Mouse (Mus musculus) embryonic facial prominence, embryonic 14.5 days (tissue): ENCODE results near the gene Rtkn2. TPM values are rescaled to one million over a fixed set of nuclear protein-coding genes. Genes with fewer than 3 reads are reported as not detected.

ENCODE experiments used
- ATAC-seq: fragments of 200-750 bp; cut with Nextera tagmentation; 2 replicates; pipeline ENCODE4 v1.8.0; 2017; ENCODE audit warnings: low read depth, moderate number of reproducible peaks, moderate TSS enrichment
- DNase-seq: peaks from one replicate; pipeline ENCODE4 v3.0.0-alpha.2; 2015; ENCODE audit warnings: low spot score
- H3K27ac ChIP-seq: fragments of 300-500 bp; sonication (generic); replicated peaks from 2 replicates; pipeline ENCODE4 v1.5.1; 2014; ENCODE audit warnings: low read depth, mild to moderate bottlenecking, low read length, moderate library complexity
- H3K27me3 ChIP-seq: fragments of 300-500 bp; sonication (generic); replicated peaks from 2 replicates; pipeline ENCODE4 v1.6.1; 2014; ENCODE audit warnings: low read length; ENCODE audit not compliant: control insufficient read depth, insufficient read depth
- H3K36me3 ChIP-seq: fragments of 300-500 bp; sonication (generic); 2 replicates; pipeline ENCODE4 v1.6.1; 2014; ENCODE audit warnings: low read length, mixed read lengths; ENCODE audit not compliant: control insufficient read depth, insufficient read depth
- H3K4me1 ChIP-seq: fragments of 300-500 bp; sonication (generic); 2 replicates; pipeline ENCODE4 v1.6.1; 2014; ENCODE audit warnings: antibody characterized with exemption, low read length; ENCODE audit not compliant: control insufficient read depth, insufficient read depth
- H3K4me2 ChIP-seq: fragments of 300-500 bp; sonication (generic); 2 replicates; pipeline ENCODE4 v1.6.1; 2014; ENCODE audit warnings: low read depth, mild to moderate bottlenecking, low read length, moderate library complexity, mixed read lengths
- H3K4me3 ChIP-seq: fragments of 300-500 bp; sonication (generic); 2 replicates; pipeline ENCODE4 v1.5.1; 2014; ENCODE audit warnings: low read depth, mild to moderate bottlenecking, low read length
- H3K9ac ChIP-seq: fragments of 300-500 bp; sonication (generic); 2 replicates; pipeline ENCODE4 v1.6.1; 2014; ENCODE audit warnings: low read depth, mild to moderate bottlenecking, low read length, moderate library complexity, mixed read lengths
- H3K9me3 ChIP-seq: fragments of 300-500 bp; sonication (generic); 2 replicates; pipeline ENCODE4 v1.6.1; 2016; ENCODE audit warnings: low read length; ENCODE audit not compliant: control insufficient read depth
- WGBS: fragments of 180-500 bp; shearing (Covaris S2); extraction: QIAGEN DNeasy Blood & Tissue Kit; methylation state at CpG from one replicate; pipeline ENCODE4 v1.1.7; 2014; 5-methylcytosine and 5-hydroxymethylcytosine counted together
- polyA plus RNA-seq: library from polyadenylated mRNA; unstranded; fragments of >200 nt; fragmentation: Nextera tagmentation; extraction: Ambion mirVana; gene quantifications from 2 replicates; pipeline ENCODE4 v1.2.1, GENCODE M21; 2014

The Rtkn2 gene
- polyA plus RNA-seq, 1 experiment from 2014 or later = 5.4 TPM

DNA sequence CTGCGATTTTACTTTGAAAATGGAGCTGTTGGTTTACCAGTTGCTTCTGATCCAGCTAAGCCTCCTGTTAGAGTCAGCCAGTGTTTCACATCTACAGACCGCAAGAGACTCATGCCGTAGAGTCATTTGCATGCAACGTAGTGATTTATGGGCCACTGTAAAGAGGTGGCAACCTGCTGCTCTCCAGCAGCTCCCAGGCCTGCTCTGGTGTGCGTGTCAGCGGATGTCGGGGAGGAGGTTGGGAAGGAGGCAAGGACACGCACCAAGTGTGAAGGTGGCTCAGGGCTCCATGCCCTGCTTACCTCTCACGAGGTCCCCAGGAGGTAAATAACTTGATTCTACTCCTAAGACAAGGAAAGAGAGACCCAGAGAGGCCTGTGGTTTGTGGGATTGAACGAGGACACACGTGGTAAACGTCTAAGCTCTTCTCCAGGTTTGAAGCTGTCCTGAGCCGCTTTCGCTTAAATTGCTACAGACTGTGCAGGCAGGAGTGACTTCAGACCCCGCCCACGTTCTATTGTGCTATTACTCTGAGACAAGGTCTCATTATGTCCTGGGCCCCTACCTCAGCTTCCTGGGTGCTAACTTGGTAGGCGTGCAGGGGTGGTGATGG is 57.1 kb downstream of the Rtkn2 start:
- peaks cover 9% of the 10 kb centered on the region; the same call in 1 of the 2 replicates for H3K36me3 ChIP-seq
- no peak for DNase-seq
- no peak overlapping the region for H3K4me3 ChIP-seq
- no peaks in the 10 kb centered on the region for H3K27me3 ChIP-seq
- no peaks in the 10 kb centered on the region for H3K4me1 ChIP-seq
- WGBS = 89% methylated on average over 17 of the region's 17 CpGs
- no peak overlapping the region for H3K9ac ChIP-seq
- ATAC-seq = no peak
- no peak overlapping the region for H3K27ac ChIP-seq
- no peak overlapping the region for H3K4me2 ChIP-seq
- 0 out of 2 replicates have a peak, but pooled peaks cover 3% of the 10 kb centered on the region for H3K9me3 ChIP-seq

DNA sequence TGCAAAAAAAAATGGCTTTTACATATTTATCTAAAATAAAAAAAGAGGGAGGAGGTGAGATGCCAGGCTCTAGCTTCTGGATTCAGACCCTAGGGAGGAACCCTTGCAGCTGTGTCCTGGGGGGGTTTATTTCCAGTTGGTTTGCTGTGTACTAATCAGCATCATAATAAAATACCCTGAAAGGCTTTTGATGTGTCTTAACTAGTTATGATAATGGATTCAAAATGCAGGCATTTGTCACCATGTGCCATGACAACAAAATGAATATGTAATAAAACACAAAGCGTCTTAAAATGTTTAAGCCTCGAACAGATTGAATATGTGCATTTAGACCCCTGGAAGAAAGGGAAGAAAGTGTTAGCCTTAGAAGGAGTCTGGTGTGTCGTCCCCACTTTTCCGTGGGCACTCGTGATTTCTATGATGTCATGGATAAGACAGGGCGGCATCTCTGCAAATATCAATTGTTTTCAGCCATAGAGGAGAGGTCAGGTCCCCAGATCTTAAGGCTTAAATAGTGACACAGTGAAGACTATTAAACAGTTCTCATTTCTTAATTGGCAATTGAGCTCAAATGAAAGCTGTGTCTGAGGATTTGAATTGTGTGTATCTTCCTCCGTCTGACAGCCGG is 59.7 kb downstream of the Rtkn2 start:
- Histone ChIP-seq H3K27me3 (no peaks in the 10 kb centered on the region), H3K4me1 (no peaks in the 10 kb centered on the region), H3K4me3 (no peak overlapping the region), H3K27ac (no peak overlapping the region), H3K36me3 (peaks cover 14% of the 10 kb centered on the region; the same call in 1 of the 2 replicates), H3K9me3 (0 out of 2 replicates have a peak, but pooled peaks cover 3% of the 10 kb centered on the region), H3K9ac (no peak overlapping the region), H3K4me2 (no peak overlapping the region)
- ATAC-seq (no peak), DNase-seq (no peak)
- 76% methylated on average over 8 of the region's 8 CpGs for WGBS

DNA sequence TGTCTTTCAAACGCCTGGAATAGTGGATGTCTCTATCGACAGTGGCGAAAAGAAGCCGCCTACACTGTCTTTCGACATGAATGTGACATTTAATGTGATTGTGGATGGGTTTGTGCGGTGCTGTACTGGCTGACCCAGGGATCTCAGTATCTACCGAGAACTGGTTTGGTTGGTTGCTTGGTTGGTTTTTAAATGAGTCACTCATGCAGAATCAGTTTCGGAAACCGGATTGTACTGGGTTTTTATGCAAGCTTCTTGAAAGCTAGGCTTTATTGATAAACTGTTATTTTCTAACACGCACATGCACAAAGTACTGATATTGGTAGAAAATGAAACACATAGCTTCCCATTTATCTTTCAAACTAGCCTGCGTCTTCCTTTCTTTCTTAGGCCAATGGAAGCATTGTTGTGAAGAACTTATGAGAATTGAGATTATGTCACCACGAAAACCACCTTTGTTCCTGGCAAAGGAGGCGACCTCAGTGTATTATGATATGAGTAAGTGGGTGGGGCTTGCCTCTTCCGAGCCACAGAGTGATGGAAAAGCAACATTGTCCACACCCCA is 60.4 kb downstream of the Rtkn2 start:
- 80% methylated on average over 14 of the region's 14 CpGs for WGBS
- no peak overlapping the region for H3K4me3 ChIP-seq
- no peaks in the 10 kb centered on the region for H3K4me1 ChIP-seq
- H3K27me3 ChIP-seq = no peaks in the 10 kb centered on the region
- no peak overlapping the region; the same call in 1 of the 2 replicates for H3K27ac ChIP-seq
- no peak overlapping the region for H3K9ac ChIP-seq
- peak; percentile 68 for ATAC-seq
- peak; percentile 76 for DNase-seq
- H3K4me2 ChIP-seq = no peak overlapping the region
- 0 out of 2 replicates have a peak, but pooled peaks cover 3% of the 10 kb centered on the region for H3K9me3 ChIP-seq
- H3K36me3 ChIP-seq = peaks cover 10% of the 10 kb centered on the region; the same call in 1 of the 2 replicates

DNA sequence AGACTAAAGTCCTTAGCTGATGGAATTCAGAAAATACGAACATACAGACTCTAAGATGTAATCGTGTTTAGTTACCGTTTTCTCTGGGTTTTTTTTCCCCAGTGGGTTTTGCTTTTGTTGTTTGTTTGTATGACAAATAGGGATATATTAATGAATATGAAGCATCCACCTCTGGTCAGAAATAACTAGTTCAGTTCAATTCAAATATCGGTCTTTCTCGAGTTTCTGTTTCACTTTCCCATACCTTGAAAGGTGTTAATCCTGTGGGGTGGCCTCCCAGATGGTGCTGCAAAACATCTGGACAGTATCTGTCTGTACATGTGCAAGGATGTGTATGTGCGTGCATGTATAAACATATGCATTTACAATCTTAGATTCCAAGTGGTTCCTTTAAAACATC is 61.0 kb downstream of the Rtkn2 start:
- H3K27me3 ChIP-seq = no peaks in the 10 kb centered on the region
- ATAC-seq (no peak), DNase-seq (no peak)
- H3K36me3 ChIP-seq = peaks cover 10% of the 10 kb centered on the region; the same call in 1 of the 2 replicates
- no peak overlapping the region for H3K27ac ChIP-seq
- H3K4me1 ChIP-seq = no peaks in the 10 kb centered on the region
- WGBS = 65% methylated on average over 6 of the region's 6 CpGs
- no peak overlapping the region for H3K4me3 ChIP-seq
- H3K9ac ChIP-seq = no peak overlapping the region
- 0 out of 2 replicates have a peak, but pooled peaks cover 3% of the 10 kb centered on the region for H3K9me3 ChIP-seq
- no peak overlapping the region for H3K4me2 ChIP-seq

DNA sequence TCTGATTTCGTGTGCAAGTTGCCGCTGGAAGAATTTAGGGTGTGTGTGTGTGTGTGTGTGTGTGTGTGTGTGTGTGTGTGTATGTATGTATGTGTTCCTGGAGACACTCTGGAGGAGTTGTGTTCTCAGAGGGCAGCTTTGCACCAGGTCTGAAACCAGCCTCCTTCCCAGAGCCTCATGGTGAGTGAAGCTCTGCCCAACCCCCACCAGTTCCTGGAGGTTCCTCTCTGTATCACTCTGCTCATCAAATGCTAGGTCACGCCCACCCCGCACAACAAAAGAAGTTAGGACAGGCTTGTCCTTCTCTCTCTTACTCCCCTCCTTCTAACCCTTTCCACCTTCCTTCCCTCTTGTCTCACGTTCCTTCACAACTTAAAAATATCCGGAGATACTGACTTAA is 64.6 kb downstream of the Rtkn2 start:
- WGBS = 45% methylated on average over 6 of the region's 6 CpGs
- H3K9me3 ChIP-seq = no peaks in the 10 kb centered on the region
- no peak overlapping the region for H3K4me3 ChIP-seq
- no peaks in the 10 kb centered on the region for H3K4me1 ChIP-seq
- 0 out of 2 replicates have a peak, but pooled peaks have one; percentile 41 for ATAC-seq
- no peaks in the 10 kb centered on the region for H3K27me3 ChIP-seq
- no peak overlapping the region for H3K27ac ChIP-seq
- no peak overlapping the region for H3K9ac ChIP-seq
- H3K36me3 ChIP-seq = 0 out of 2 replicates have a peak, but pooled peaks cover 6% of the 10 kb centered on the region
- peak; percentile 33 for DNase-seq
- no peak overlapping the region for H3K4me2 ChIP-seq

DNA sequence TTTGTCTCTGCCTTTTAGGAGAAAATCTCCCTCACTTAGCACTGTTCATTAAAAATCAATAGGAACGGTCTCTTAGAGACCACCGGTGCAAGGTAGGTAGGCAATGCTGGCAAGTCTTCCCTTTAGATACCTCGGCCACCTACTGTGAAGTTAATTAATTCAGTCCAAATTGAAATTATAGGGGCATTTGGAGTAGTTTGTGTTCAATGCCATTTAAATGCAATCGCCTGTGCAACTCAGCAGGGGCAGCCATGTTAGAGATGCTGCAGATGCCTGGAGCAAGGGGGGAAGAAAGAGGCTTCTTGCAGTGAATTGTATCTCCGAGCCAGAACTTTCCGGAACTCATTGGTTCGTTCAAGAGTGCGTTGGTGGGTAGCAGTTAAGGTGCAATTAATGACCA is 65.5 kb downstream of the Rtkn2 start:
- Histone ChIP-seq H3K27ac (no peak overlapping the region), H3K4me3 (no peak overlapping the region), H3K36me3 (0 out of 2 replicates have a peak, but pooled peaks cover 6% of the 10 kb centered on the region), H3K4me2 (no peak overlapping the region), H3K27me3 (no peaks in the 10 kb centered on the region), H3K4me1 (no peaks in the 10 kb centered on the region), H3K9me3 (no peaks in the 10 kb centered on the region), H3K9ac (no peak overlapping the region)
- WGBS = 90% methylated on average over 8 of the region's 8 CpGs
- ATAC-seq (no peak), DNase-seq (no peak)

DNA sequence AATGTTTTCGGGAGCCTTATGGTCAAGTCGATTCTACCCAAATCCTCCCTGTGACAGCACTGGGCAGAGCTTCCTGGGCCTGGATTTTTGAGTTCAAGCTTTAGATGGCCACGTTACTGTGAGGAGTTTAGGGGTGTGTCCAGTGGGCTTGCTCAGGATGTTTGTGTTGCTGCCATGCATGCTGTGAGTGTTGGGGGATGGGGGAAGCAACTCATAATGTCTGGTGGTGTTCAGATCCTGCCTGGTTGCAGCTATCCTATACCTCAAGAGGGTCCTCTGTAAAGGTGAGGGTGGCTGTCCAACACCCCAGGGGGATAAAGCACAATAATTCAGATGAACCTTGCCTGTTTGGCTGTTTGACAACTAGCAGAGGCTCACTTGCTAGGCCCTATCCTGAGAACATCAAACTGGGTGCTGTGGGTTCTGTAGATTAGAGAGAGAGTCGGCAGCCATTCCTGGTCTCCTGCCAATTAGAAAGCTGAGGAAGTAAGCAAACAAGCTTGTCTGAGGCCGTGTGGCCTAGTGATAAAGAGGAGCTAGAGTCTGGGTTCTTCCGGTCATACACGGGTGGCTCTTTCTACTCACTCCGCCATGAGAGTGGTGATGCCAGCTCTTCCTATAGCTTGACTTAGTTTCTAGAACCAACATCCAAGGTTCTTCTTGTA is 69.4 kb downstream of the Rtkn2 start:
- H3K4me1 ChIP-seq = no peaks in the 10 kb centered on the region
- 83% methylated on average over 8 of the region's 8 CpGs for WGBS
- no peak for ATAC-seq
- no peaks in the 10 kb centered on the region for H3K36me3 ChIP-seq
- no peaks in the 10 kb centered on the region for H3K27me3 ChIP-seq
- no peak overlapping the region for H3K4me3 ChIP-seq
- H3K4me2 ChIP-seq = no peak overlapping the region
- no peak for DNase-seq
- H3K9me3 ChIP-seq = no peaks in the 10 kb centered on the region
- no peak overlapping the region for H3K9ac ChIP-seq
- H3K27ac ChIP-seq = no peak overlapping the region

DNA sequence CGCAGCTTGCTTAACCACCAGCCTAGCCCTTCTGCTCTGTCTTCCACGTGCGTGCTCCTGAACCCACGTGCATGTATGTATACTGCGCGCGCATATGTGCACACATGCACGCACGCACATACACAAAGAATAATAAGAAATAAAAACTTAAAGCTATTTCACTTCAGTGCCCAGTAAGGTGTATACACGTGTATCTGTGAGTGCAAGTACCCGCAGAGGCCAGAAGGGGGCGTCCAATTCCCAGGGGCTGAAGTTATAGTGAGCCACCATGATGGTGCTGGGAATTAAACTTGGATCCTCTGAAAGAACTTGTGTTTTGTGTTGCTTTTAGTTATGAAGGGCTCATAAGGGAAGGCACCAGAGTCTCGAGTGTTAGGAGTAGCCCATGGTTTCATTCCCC is 71.5 kb downstream of the Rtkn2 start:
- no peak for ATAC-seq
- Histone ChIP-seq H3K4me2 (no peak overlapping the region), H3K9me3 (no peaks in the 10 kb centered on the region), H3K36me3 (no peaks in the 10 kb centered on the region), H3K27me3 (no peaks in the 10 kb centered on the region), H3K4me3 (no peak overlapping the region), H3K4me1 (no peaks in the 10 kb centered on the region), H3K27ac (no peak overlapping the region), H3K9ac (no peak overlapping the region)
- no peak for DNase-seq
- WGBS = 90% methylated on average over 13 of the region's 13 CpGs
